Mouse (Mus musculus): ENCODE data around the gene Btbd19. TPM values are rescaled to one million over a fixed set of nuclear protein-coding genes. Genes with fewer than 3 reads are reported as not detected.
A peak's percentile ranks its signal among the peaks of the same experiment; 100 is the strongest.

The Btbd19 gene
- polyA plus RNA-seq, 1 experiment from 2014 or later = 6.7 TPM

- no peaks in the 10 kb centered on the region for H3K9me3 ChIP-seq (ENCODE audit: control insufficient read depth, low read depth, low read length)
- H3K36me3 ChIP-seq (ENCODE audit: control insufficient read depth, insufficient read depth, low read length) = 0 out of 2 replicates have a peak, but pooled peaks cover 3% of the 10 kb centered on the region
- H3K4me3 ChIP-seq (ENCODE audit: low read depth, low read length) = no peak overlapping the region
- peaks cover 16% of the 10 kb centered on the region for H3K4me1 ChIP-seq (ENCODE audit: control insufficient read depth, insufficient read depth, low read length)
- no peaks in the 10 kb centered on the region for H3K27me3 ChIP-seq (ENCODE audit: control insufficient read depth, insufficient read depth, low read length)
- H3K4me2 ChIP-seq (replicated peaks; ENCODE audit: low read depth, low read length) = no peak overlapping the region
- no peak overlapping the region for H3K9ac ChIP-seq (replicated peaks; ENCODE audit: low read depth, low read length)
- H3K27ac ChIP-seq (ENCODE audit: low read length) = peak overlapping the region; percentile 88; the same call in 1 of the 2 replicates
- no peak for ATAC-seq (ENCODE audit: insufficient number of reproducible peaks, insufficient read depth, low FRiP score, low read depth)
- 76% methylated on average over 3 of the region's 3 CpGs for WGBS
These were observed 1.4 kb downstream of the Btbd19 start for GRCm38 (mm10) chr4:117124218-117124517.

- Histone ChIP-seq H3K9ac (replicated peaks; ENCODE audit: low read depth, low read length) (no peak overlapping the region), H3K4me1 (ENCODE audit: control insufficient read depth, insufficient read depth, low read length) (peaks cover 16% of the 10 kb centered on the region), H3K9me3 (ENCODE audit: control insufficient read depth, low read depth, low read length) (no peaks in the 10 kb centered on the region), H3K4me3 (ENCODE audit: low read depth, low read length) (no peak overlapping the region), H3K4me2 (replicated peaks; ENCODE audit: low read depth, low read length) (no peak overlapping the region), H3K36me3 (ENCODE audit: control insufficient read depth, insufficient read depth, low read length) (no peaks in the 10 kb centered on the region), H3K27ac (ENCODE audit: low read length) (no peak overlapping the region), H3K27me3 (ENCODE audit: control insufficient read depth, insufficient read depth, low read length) (no peaks in the 10 kb centered on the region)
- no peak for ATAC-seq (ENCODE audit: insufficient number of reproducible peaks, insufficient read depth, low FRiP score, low read depth)
- WGBS = 75% methylated on average over 7 of the region's 9 CpGs
These were observed 1.8 kb downstream of the Btbd19 start for GRCm38 (mm10) chr4:117123546-117124217.

- Histone ChIP-seq H3K4me3 (ENCODE audit: low read depth, low read length) (no peak overlapping the region), H3K4me2 (replicated peaks; ENCODE audit: low read depth, low read length) (no peak overlapping the region), H3K36me3 (ENCODE audit: control insufficient read depth, insufficient read depth, low read length) (no peaks in the 10 kb centered on the region), H3K9me3 (ENCODE audit: control insufficient read depth, low read depth, low read length) (no peaks in the 10 kb centered on the region), H3K27me3 (ENCODE audit: control insufficient read depth, insufficient read depth, low read length) (no peaks in the 10 kb centered on the region), H3K4me1 (ENCODE audit: control insufficient read depth, insufficient read depth, low read length) (peaks cover 16% of the 10 kb centered on the region), H3K27ac (ENCODE audit: low read length) (no peak overlapping the region), H3K9ac (replicated peaks; ENCODE audit: low read depth, low read length) (no peak overlapping the region)
- 86% methylated on average over 4 of the region's 4 CpGs for WGBS
- no peak for ATAC-seq (ENCODE audit: insufficient number of reproducible peaks, insufficient read depth, low FRiP score, low read depth)
These were observed 3.3 kb downstream of the Btbd19 start for GRCm38 (mm10) chr4:117122209-117122608.

- peak overlapping the region; percentile 49 for H3K4me3 ChIP-seq (ENCODE audit: low read depth, low read length)
- H3K4me1 ChIP-seq (ENCODE audit: control insufficient read depth, insufficient read depth, low read length) = peaks cover 11% of the 10 kb centered on the region
- H3K9me3 ChIP-seq (ENCODE audit: control insufficient read depth, low read depth, low read length) = no peaks in the 10 kb centered on the region
- peak overlapping the region; percentile 83 for H3K27ac ChIP-seq (ENCODE audit: low read length)
- H3K27me3 ChIP-seq (ENCODE audit: control insufficient read depth, insufficient read depth, low read length) = no peaks in the 10 kb centered on the region
- peak; percentile 93 for ATAC-seq (ENCODE audit: insufficient number of reproducible peaks, insufficient read depth, low FRiP score, low read depth)
- H3K9ac ChIP-seq (replicated peaks; ENCODE audit: low read depth, low read length) = peak overlapping the region; percentile 49
- H3K36me3 ChIP-seq (ENCODE audit: control insufficient read depth, insufficient read depth, low read length) = no peaks in the 10 kb centered on the region
- WGBS = under 1% methylated on average over 69 of the region's 69 CpGs
- H3K4me2 ChIP-seq (replicated peaks; ENCODE audit: low read depth, low read length) = peak overlapping the region; percentile 93
These were observed 4.8 kb downstream of the Btbd19 start for GRCm38 (mm10) chr4:117120445-117121414.

- Histone ChIP-seq H3K4me1 (ENCODE audit: control insufficient read depth, insufficient read depth, low read length) (peaks cover 5% of the 10 kb centered on the region), H3K27ac (ENCODE audit: low read length) (peak overlapping the region; percentile 83), H3K9ac (replicated peaks; ENCODE audit: low read depth, low read length) (peak overlapping the region; percentile 47), H3K4me3 (ENCODE audit: low read depth, low read length) (peak overlapping the region; percentile 49), H3K4me2 (replicated peaks; ENCODE audit: low read depth, low read length) (peak overlapping the region; percentile 93), H3K9me3 (ENCODE audit: control insufficient read depth, low read depth, low read length) (no peaks in the 10 kb centered on the region), H3K27me3 (ENCODE audit: control insufficient read depth, insufficient read depth, low read length) (no peaks in the 10 kb centered on the region), H3K36me3 (ENCODE audit: control insufficient read depth, insufficient read depth, low read length) (no peaks in the 10 kb centered on the region)
- ATAC-seq (ENCODE audit: insufficient number of reproducible peaks, insufficient read depth, low FRiP score, low read depth) = no peak
- 5% methylated on average over 10 of the region's 10 CpGs for WGBS
These were observed 5.5 kb downstream of the Btbd19 start for GRCm38 (mm10) chr4:117120052-117120444.

- Histone ChIP-seq H3K4me2 (replicated peaks; ENCODE audit: low read depth, low read length) (peak overlapping the region; percentile 93), H3K27ac (ENCODE audit: low read length) (peak overlapping the region; percentile 83; the same call in 1 of the 2 replicates), H3K4me1 (ENCODE audit: control insufficient read depth, insufficient read depth, low read length) (peaks cover under 1% of the 10 kb centered on the region), H3K9me3 (ENCODE audit: control insufficient read depth, low read depth, low read length) (no peaks in the 10 kb centered on the region), H3K4me3 (ENCODE audit: low read depth, low read length) (peak overlapping the region; percentile 49), H3K9ac (replicated peaks; ENCODE audit: low read depth, low read length) (peak overlapping the region; percentile 47), H3K36me3 (ENCODE audit: control insufficient read depth, insufficient read depth, low read length) (peaks cover 4% of the 10 kb centered on the region; the same call in 1 of the 2 replicates), H3K27me3 (ENCODE audit: control insufficient read depth, insufficient read depth, low read length) (no peaks in the 10 kb centered on the region)
- 71% methylated on average over 5 of the region's 5 CpGs for WGBS
- ATAC-seq (ENCODE audit: insufficient number of reproducible peaks, insufficient read depth, low FRiP score, low read depth) = no peak
These were observed 5.9 kb downstream of the Btbd19 start for GRCm38 (mm10) chr4:117119636-117120035.

GRCm38 (mm10) chr4:117117931-117118330 lies 7.6 kb downstream of the Btbd19 start:
- Histone ChIP-seq H3K36me3 (ENCODE audit: control insufficient read depth, insufficient read depth, low read length) (peaks cover 10% of the 10 kb centered on the region), H3K4me2 (replicated peaks; ENCODE audit: low read depth, low read length) (no peak overlapping the region), H3K4me1 (ENCODE audit: control insufficient read depth, insufficient read depth, low read length) (no peaks in the 10 kb centered on the region), H3K4me3 (ENCODE audit: low read depth, low read length) (no peak overlapping the region), H3K9me3 (ENCODE audit: control insufficient read depth, low read depth, low read length) (no peaks in the 10 kb centered on the region), H3K27me3 (ENCODE audit: control insufficient read depth, insufficient read depth, low read length) (no peaks in the 10 kb centered on the region), H3K27ac (ENCODE audit: low read length) (no peak overlapping the region), H3K9ac (replicated peaks; ENCODE audit: low read depth, low read length) (no peak overlapping the region)
- no peak for ATAC-seq (ENCODE audit: insufficient number of reproducible peaks, insufficient read depth, low FRiP score, low read depth)
- 93% methylated on average over 7 of the region's 7 CpGs for WGBS

- Histone ChIP-seq H3K4me1 (ENCODE audit: control insufficient read depth, insufficient read depth, low read length) (no peaks in the 10 kb centered on the region), H3K9ac (replicated peaks; ENCODE audit: low read depth, low read length) (no peak overlapping the region), H3K9me3 (ENCODE audit: control insufficient read depth, low read depth, low read length) (no peaks in the 10 kb centered on the region), H3K27me3 (ENCODE audit: control insufficient read depth, insufficient read depth, low read length) (no peaks in the 10 kb centered on the region), H3K4me3 (ENCODE audit: low read depth, low read length) (no peak overlapping the region), H3K27ac (ENCODE audit: low read length) (no peak overlapping the region), H3K4me2 (replicated peaks; ENCODE audit: low read depth, low read length) (no peak overlapping the region), H3K36me3 (ENCODE audit: control insufficient read depth, insufficient read depth, low read length) (peaks cover 10% of the 10 kb centered on the region)
- 87% methylated on average over 5 of the region's 5 CpGs for WGBS
- ATAC-seq (ENCODE audit: insufficient number of reproducible peaks, insufficient read depth, low FRiP score, low read depth) = no peak
These were observed 9.9 kb downstream of the Btbd19 start for GRCm38 (mm10) chr4:117115592-117115991.
